Mouse (Mus musculus): ENCODE results near the gene Ppp1cc. TPM values are rescaled to one million over a fixed set of nuclear protein-coding genes. Genes with fewer than 3 reads are reported as not detected.
"Not testable (repeated sequence)": the region's sequence is repeated elsewhere in the genome, so short reads cannot be mapped to it uniquely, and the experiment has no call there.

The Ppp1cc gene
- total RNA-seq, 2 experiments from 2014 or later = 125 to 143 TPM

GRCm38 (mm10) chr5:122164011-122164410, 5.9 kb downstream of the Ppp1cc start:
- DNase-seq (ENCODE audit: low spot score) = no peak

GRCm38 (mm10) chr5:122165233-122165915, 7.3 kb downstream of the Ppp1cc start:
- DNase-seq (ENCODE audit: low spot score) = no peak

GRCm38 (mm10) chr5:122166636-122167161, 8.6 kb downstream of the Ppp1cc start:
- DNase-seq (ENCODE audit: low spot score) = no peak

GRCm38 (mm10) chr5:122168344-122169069, 10.4 kb downstream of the Ppp1cc start:
- no peak for DNase-seq (ENCODE audit: low spot score)

- no peak for DNase-seq (ENCODE audit: low spot score)
Observed at GRCm38 (mm10) chr5:122171058-122171457, 13.0 kb downstream of the Ppp1cc start.

GRCm38 (mm10) chr5:122175402-122175801, 17.3 kb downstream of the Ppp1cc start:
- DNase-seq (ENCODE audit: low spot score) = no peak

- DNase-seq (ENCODE audit: low spot score) = no peak
Observed at GRCm38 (mm10) chr5:122175961-122176360, 17.9 kb downstream of the Ppp1cc start.

- no peak for DNase-seq (ENCODE audit: low spot score)
Observed at GRCm38 (mm10) chr5:122176398-122176797, 18.3 kb downstream of the Ppp1cc start.

GRCm38 (mm10) chr5:122179665-122180064, 21.6 kb downstream of the Ppp1cc start:
- no peak for DNase-seq (ENCODE audit: low spot score)

GRCm38 (mm10) chr5:122184283-122184806, 26.3 kb downstream of the Ppp1cc start:
- DNase-seq (ENCODE audit: low spot score) = no peak

GRCm38 (mm10) chr5:122184858-122185257, 26.8 kb downstream of the Ppp1cc start:
- DNase-seq (ENCODE audit: low spot score) = not testable (repeated sequence)

- DNase-seq (ENCODE audit: low spot score) = peak; percentile 27
Observed at GRCm38 (mm10) chr5:122189115-122189514, 31.0 kb downstream of the Ppp1cc start.

- no peak for DNase-seq (ENCODE audit: low spot score)
Observed at GRCm38 (mm10) chr5:122190465-122190864, 32.4 kb downstream of the Ppp1cc start.

- DNase-seq (ENCODE audit: low spot score) = no peak
Observed at GRCm38 (mm10) chr5:122191269-122192063, 33.4 kb downstream of the Ppp1cc start.

GRCm38 (mm10) chr5:122192347-122192746, 34.3 kb downstream of the Ppp1cc start:
- no peak for DNase-seq (ENCODE audit: low spot score)

- DNase-seq (ENCODE audit: low spot score) = no peak
Observed at GRCm38 (mm10) chr5:122200872-122201271, 42.8 kb downstream of the Ppp1cc start.

GRCm38 (mm10) chr5:122201904-122202303, 43.8 kb downstream of the Ppp1cc start:
- DNase-seq (ENCODE audit: low spot score) = no peak

- no peak for DNase-seq (ENCODE audit: low spot score)
Observed at GRCm38 (mm10) chr5:122204180-122204579, 46.1 kb downstream of the Ppp1cc start.

- DNase-seq (ENCODE audit: low spot score) = no peak
Observed at GRCm38 (mm10) chr5:122206475-122206874, 48.4 kb downstream of the Ppp1cc start, which contains the start of gene Hvcn1. TSS of gene Hvcn1 (plus strand) at chr5:122206804.

- no peak for DNase-seq (ENCODE audit: low spot score)
Observed at GRCm38 (mm10) chr5:122208909-122209308, 50.8 kb downstream of the Ppp1cc start.

GRCm38 (mm10) chr5:122209591-122210368, 51.7 kb downstream of the Ppp1cc start:
- DNase-seq (ENCODE audit: low spot score) = peak; percentile 44

All from gastrocnemius, adult 18-20 months (tissue).